Mouse (Mus musculus) inflammation-experienced regulatory T-cells, adult 16 weeks (primary cell): ENCODE measurements around the gene Gm20888. TPM values are rescaled to one million over a fixed set of nuclear protein-coding genes. Genes with fewer than 3 reads are reported as not detected.

Experiments used
- polyA plus RNA-seq: library from polyadenylated mRNA; unstranded; fragments of 100-300 nt; shearing (Covaris generic); gene quantifications from one replicate; pipeline ENCODE4 v1.2.1, GENCODE M21; 2017

The Gm20888 gene
- not detected for polyA plus RNA-seq

GRCm38 (mm10) chrY:70441582-70441981 is at the start of gene Gm20888:
Gene Gm20888, plus strand, starts transcription at chrY:70441882.

Other genes with a start within 250 kb of the Gm20888 start
- not detected for gene Gm21118, start 168.2 kb upstream of the Gm20888 start, polyA plus RNA-seq
- not detected for gene Gm29423, start 138.6 kb upstream of the Gm20888 start, polyA plus RNA-seq
- gene Gm29644, start 138.5 kb upstream of the Gm20888 start, polyA plus RNA-seq = not detected